Mouse (Mus musculus) testis, postnatal 14 days (tissue): ENCODE measurements around the gene Srgap3.
A peak's percentile ranks its signal among the peaks of the same experiment; 100 is the strongest.
"Not testable (repeated sequence)": the region's sequence is repeated elsewhere in the genome, so short reads cannot be mapped to it uniquely, and the experiment has no call there.

Experiments
- DNase-seq: peaks from one replicate; pipeline ENCODE4 v3.0.0; 2021; ENCODE audit warnings: low spot score

The Srgap3 gene

GRCm38 (mm10) chr6:112752007-112752406, 195.1 kb downstream of the Srgap3 start:
- DNase-seq: no peak

- no peak for DNase-seq
Measured at GRCm38 (mm10) chr6:112742297-112742696, 204.8 kb downstream of the Srgap3 start.

- no peak for DNase-seq
Measured at GRCm38 (mm10) chr6:112741766-112742165, 205.3 kb downstream of the Srgap3 start.

- DNase-seq: no peak
Measured at GRCm38 (mm10) chr6:112739635-112740034, 207.4 kb downstream of the Srgap3 start.

GRCm38 (mm10) chr6:112738924-112739323, 208.1 kb downstream of the Srgap3 start:
- no peak for DNase-seq

- no peak for DNase-seq
Measured at GRCm38 (mm10) chr6:112736471-112736870, 210.6 kb downstream of the Srgap3 start.

GRCm38 (mm10) chr6:112735054-112735453, 212.0 kb downstream of the Srgap3 start:
- DNase-seq: no peak

GRCm38 (mm10) chr6:112733942-112734341, 213.1 kb downstream of the Srgap3 start:
- DNase-seq: no peak

GRCm38 (mm10) chr6:112732434-112732833, 214.6 kb downstream of the Srgap3 start:
- no peak for DNase-seq

- no peak for DNase-seq
Measured at GRCm38 (mm10) chr6:112731386-112731785, 215.7 kb downstream of the Srgap3 start.

- DNase-seq: peak; percentile 22
Measured at GRCm38 (mm10) chr6:112728760-112729422, 218.2 kb downstream of the Srgap3 start.

- no peak for DNase-seq
Measured at GRCm38 (mm10) chr6:112725468-112725867, 221.6 kb downstream of the Srgap3 start.

- no peak for DNase-seq
Measured at GRCm38 (mm10) chr6:112720409-112721080, 226.5 kb downstream of the Srgap3 start.

- no peak for DNase-seq
Measured at GRCm38 (mm10) chr6:112719983-112720382, 227.1 kb downstream of the Srgap3 start.

GRCm38 (mm10) chr6:112717168-112717567, 229.9 kb downstream of the Srgap3 start:
- no peak for DNase-seq

- DNase-seq: no peak
Measured at GRCm38 (mm10) chr6:112713951-112714350, 233.1 kb downstream of the Srgap3 start.

GRCm38 (mm10) chr6:112702296-112702695, 244.8 kb downstream of the Srgap3 start:
- not testable (repeated sequence) for DNase-seq

GRCm38 (mm10) chr6:112700392-112700791, 246.7 kb downstream of the Srgap3 start:
- DNase-seq: no peak

GRCm38 (mm10) chr6:112699115-112699514, 248.0 kb downstream of the Srgap3 start:
- no peak for DNase-seq

- peak; percentile 90 for DNase-seq
Measured at GRCm38 (mm10) chr6:112696056-112696950, 250.8 kb downstream of the Srgap3 start, which contains the start of gene Rad18. Gene Rad18 (minus strand): TSS chr6:112696686.

- no peak for DNase-seq
Measured at GRCm38 (mm10) chr6:112694492-112694891, 252.6 kb downstream of the Srgap3 start.

GRCm38 (mm10) chr6:112691523-112691922, 255.5 kb downstream of the Srgap3 start:
- no peak for DNase-seq

- DNase-seq: no peak
Measured at GRCm38 (mm10) chr6:112688033-112688432, 259.0 kb downstream of the Srgap3 start.
